Mouse (Mus musculus): Measurements from ENCODE around the gene Fancd2. TPM values are rescaled to one million over a fixed set of nuclear protein-coding genes. Genes with fewer than 3 reads are reported as not detected.
A peak's percentile ranks its signal among the peaks of the same experiment; 100 is the strongest.

Gene Fancd2
- polyA plus RNA-seq, 1 experiment from 2014 or later = 17.7 TPM

DNA sequence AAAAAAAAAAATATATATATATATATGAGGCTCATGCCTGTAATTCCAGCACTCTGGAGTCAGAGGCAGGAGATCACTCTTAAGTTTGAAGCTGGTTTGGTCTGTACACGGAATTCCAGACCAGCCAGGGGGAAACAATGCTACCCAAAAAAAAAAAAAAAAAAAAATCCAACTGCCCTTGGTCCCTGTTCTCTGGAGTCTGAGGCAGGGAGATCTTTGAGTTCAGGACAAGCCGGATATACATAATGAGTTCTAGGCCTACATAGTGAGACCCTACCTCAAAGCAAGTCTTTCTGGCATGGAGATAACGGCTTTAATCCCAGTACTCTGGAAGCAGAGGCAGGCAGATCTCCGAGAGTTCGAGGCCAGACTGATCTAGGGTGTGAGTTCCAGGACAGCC, 91.9 kb downstream of the Fancd2 start:
- Histone ChIP-seq H3K4me2 (ENCODE audit: low read depth, low read length) (no peak overlapping the region), H3K9me3 (replicated peaks; ENCODE audit: control insufficient read depth, low read length) (no peaks in the 10 kb centered on the region), H3K36me3 (replicated peaks; ENCODE audit: control insufficient read depth, insufficient read depth, low read depth, low read length) (no peaks in the 10 kb centered on the region), H3K4me1 (ENCODE audit: control insufficient read depth, insufficient read depth, low read length) (no peaks in the 10 kb centered on the region), H3K27me3 (ENCODE audit: control insufficient read depth, insufficient read depth, low read length) (no peaks in the 10 kb centered on the region), H3K9ac (replicated peaks; ENCODE audit: low read length) (no peak overlapping the region), H3K4me3 (ENCODE audit: low read depth, low read length) (peak overlapping the region; percentile 67; the same call in 1 of the 2 replicates), H3K27ac (replicated peaks; ENCODE audit: low read depth, low read length) (no peak overlapping the region)
- DNase-seq (ENCODE audit: low spot score) = no peak
- ATAC-seq (replicated peaks; ENCODE audit: insufficient number of reproducible peaks, low FRiP score, low TSS enrichment, low read depth) = no peak; the same call in 1 of the 2 replicates
- 75% methylated on average over 5 of the region's 5 CpGs for WGBS

DNA sequence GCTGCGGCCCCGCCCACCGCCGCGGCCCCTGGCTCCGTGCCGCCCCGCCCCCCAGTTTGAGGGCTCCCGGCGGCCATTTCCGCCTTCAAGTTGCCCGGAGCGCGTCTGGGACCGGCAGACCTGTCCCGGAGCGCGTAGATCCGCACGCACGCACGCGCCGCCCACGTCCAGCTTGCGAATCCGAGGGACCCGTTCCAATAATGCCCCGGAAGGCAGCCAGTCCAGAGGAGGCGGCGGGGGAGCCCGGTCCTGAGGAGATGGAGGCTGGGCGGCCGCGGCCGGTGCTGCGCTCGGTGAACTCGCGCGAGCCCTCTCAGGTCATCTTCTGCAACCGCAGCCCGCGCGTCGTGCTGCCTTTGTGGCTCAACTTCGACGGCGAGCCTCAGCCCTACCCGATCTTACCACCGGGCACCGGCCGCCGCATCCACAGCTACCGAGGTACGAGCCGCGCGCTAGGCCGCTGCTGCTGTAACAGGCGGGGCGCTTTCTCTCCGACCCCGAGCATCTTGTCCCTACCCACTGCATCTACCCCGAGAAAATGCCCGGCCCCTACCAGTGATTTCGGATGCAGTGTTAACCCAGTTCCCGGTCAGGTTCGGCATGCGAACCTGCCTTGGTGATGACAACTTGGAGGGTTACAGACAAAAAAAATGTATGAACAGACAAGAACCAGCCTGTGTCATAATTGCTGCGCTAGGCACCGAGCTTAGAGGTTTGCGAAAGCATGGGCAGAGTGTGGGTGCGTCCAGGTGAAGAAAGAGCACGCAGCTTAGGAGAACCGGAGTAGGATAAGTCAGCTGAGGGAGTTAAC, 92.7 kb downstream of the Fancd2 start, which contains the start of gene Vhl:
Vhl (plus strand) TSS at position 19 of the 811 bp plus-strand sequence.
- peak; percentile 88 for DNase-seq (ENCODE audit: low spot score)

DNA sequence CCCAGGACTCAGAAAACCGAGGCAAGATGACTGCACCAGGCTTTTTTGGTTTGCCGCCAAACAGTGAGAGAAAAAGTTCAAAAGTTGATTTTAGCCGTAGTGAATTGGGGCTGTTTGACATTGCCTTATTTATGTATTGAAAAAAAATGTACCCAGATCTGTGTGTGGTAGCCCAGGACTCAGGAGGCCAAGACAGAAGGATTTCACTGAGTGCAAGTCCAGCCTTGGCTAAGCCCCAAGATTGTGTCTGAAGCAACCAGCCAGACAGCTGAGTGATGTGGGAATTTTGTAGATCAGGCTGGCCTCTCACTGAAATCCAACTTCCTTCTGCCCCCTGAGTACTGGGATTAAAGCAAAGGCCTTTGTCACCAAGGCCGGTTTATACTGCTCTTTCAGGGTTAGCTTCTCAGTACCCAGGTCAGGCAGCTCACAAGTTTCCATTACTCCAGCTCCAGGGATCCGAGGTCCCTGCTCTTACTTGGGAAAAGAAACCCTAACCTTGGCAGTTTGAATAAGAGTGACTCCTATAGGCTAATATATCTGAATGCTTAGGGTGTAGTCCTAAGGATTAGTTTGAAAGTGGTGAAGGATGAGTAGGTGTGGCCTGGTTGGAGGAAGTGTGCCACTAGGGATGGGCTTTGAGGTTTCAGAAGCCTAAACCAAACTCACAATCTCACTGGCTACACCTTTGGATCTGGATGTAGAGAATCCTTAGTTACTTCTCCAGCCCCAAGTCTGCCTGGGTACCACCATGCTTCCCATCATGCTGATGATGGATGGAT, 93.7 kb downstream of the Fancd2 start:
- no peaks in the 10 kb centered on the region for H3K27me3 ChIP-seq (ENCODE audit: control insufficient read depth, insufficient read depth, low read length)
- no peak for DNase-seq (ENCODE audit: low spot score)
- peak overlapping the region; percentile 83 for H3K9ac ChIP-seq (replicated peaks; ENCODE audit: low read length)
- WGBS = 57% methylated on average over 5 of the region's 5 CpGs
- peak overlapping the region; percentile 59 for H3K4me2 ChIP-seq (ENCODE audit: low read depth, low read length)
- H3K27ac ChIP-seq (replicated peaks; ENCODE audit: low read depth, low read length) = no peak overlapping the region
- no peaks in the 10 kb centered on the region for H3K9me3 ChIP-seq (replicated peaks; ENCODE audit: control insufficient read depth, low read length)
- ATAC-seq (replicated peaks; ENCODE audit: insufficient number of reproducible peaks, low FRiP score, low TSS enrichment, low read depth) = no peak
- H3K4me3 ChIP-seq (ENCODE audit: low read depth, low read length) = peak overlapping the region; percentile 67
- no peaks in the 10 kb centered on the region for H3K4me1 ChIP-seq (ENCODE audit: control insufficient read depth, insufficient read depth, low read length)
- H3K36me3 ChIP-seq (replicated peaks; ENCODE audit: control insufficient read depth, insufficient read depth, low read depth, low read length) = peaks cover 4% of the 10 kb centered on the region; the same call in 1 of the 2 replicates

More for the DNA sequence above, 92.7 kb downstream of the Fancd2 start, which contains the start of gene Vhl:
- peak within 1 kb of the TSS; percentile 67 for H3K4me3 ChIP-seq (ENCODE audit: low read depth, low read length)
- H3K27ac ChIP-seq (replicated peaks; ENCODE audit: low read depth, low read length) = peak within 1 kb of the TSS; percentile 75
- H3K9me3 ChIP-seq (replicated peaks; ENCODE audit: control insufficient read depth, low read length) = no peaks in the 10 kb centered on the region
- peak; percentile 75 for ATAC-seq (replicated peaks; ENCODE audit: insufficient number of reproducible peaks, low FRiP score, low TSS enrichment, low read depth)
- H3K4me1 ChIP-seq (ENCODE audit: control insufficient read depth, insufficient read depth, low read length) = no peaks in the 10 kb centered on the region
- under 1% methylated on average over 68 of the region's 76 CpGs for WGBS
- H3K4me2 ChIP-seq (ENCODE audit: low read depth, low read length) = peak within 1 kb of the TSS; percentile 59
- peak within 1 kb of the TSS; percentile 83 for H3K9ac ChIP-seq (replicated peaks; ENCODE audit: low read length)
- H3K36me3 ChIP-seq (replicated peaks; ENCODE audit: control insufficient read depth, insufficient read depth, low read depth, low read length) = no peaks in the 10 kb centered on the region; the same call in 1 of the 2 replicates
- no peaks in the 10 kb centered on the region for H3K27me3 ChIP-seq (ENCODE audit: control insufficient read depth, insufficient read depth, low read length)

DNA sequence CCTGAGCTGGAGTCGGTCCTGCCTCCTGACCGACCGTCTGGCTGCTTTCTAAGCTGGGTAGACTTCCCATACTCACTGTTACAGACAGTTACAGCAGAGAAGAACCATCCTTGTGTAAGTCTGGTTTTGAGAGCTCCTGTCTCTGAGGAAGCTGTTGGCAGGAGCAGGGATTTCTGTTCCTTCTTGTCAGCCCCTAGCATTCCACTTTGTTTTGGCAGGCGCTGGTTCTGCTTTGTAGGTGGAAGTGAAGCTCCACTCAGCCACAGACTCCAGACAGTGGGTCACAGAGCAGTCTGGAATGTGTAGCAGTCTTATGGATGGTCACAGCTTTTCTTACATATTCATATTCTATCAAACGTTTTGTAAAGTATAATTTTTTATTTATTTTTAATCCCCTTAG, 98.8 kb downstream of the Fancd2 start:
- H3K4me3 ChIP-seq (ENCODE audit: low read depth, low read length) = no peak overlapping the region
- ATAC-seq (replicated peaks; ENCODE audit: insufficient number of reproducible peaks, low FRiP score, low TSS enrichment, low read depth) (no peak), DNase-seq (ENCODE audit: low spot score) (no peak)
- H3K4me1 ChIP-seq (ENCODE audit: control insufficient read depth, insufficient read depth, low read length) = no peaks in the 10 kb centered on the region
- no peak overlapping the region for H3K27ac ChIP-seq (replicated peaks; ENCODE audit: low read depth, low read length)
- no peaks in the 10 kb centered on the region for H3K9me3 ChIP-seq (replicated peaks; ENCODE audit: control insufficient read depth, low read length)
- H3K36me3 ChIP-seq (replicated peaks; ENCODE audit: control insufficient read depth, insufficient read depth, low read depth, low read length) = peaks cover 6% of the 10 kb centered on the region; the same call in 1 of the 2 replicates
- H3K4me2 ChIP-seq (ENCODE audit: low read depth, low read length) = no peak overlapping the region
- no peaks in the 10 kb centered on the region for H3K27me3 ChIP-seq (ENCODE audit: control insufficient read depth, insufficient read depth, low read length)
- no peak overlapping the region for H3K9ac ChIP-seq (replicated peaks; ENCODE audit: low read length)
- 82% methylated on average over 5 of the region's 5 CpGs for WGBS

DNA sequence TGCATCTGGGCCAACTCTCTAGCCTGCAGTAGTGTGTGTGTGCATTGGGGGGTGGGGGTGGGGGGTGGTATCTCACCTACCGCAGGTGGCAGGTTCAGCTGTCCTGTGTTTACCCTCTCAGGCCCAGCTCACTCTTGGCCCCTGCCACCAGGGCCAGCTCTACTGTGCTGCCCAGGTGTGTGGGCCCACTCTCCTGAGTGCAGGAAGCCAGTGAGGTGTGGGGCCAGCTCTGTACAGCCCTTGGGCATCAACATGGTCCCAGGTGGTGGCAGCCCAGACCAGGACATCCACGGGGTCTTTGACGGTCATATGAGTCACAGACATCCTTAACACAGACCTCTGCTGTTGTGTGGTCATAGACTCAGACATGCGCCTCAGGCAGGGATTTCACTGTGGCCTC, 101.4 kb downstream of the Fancd2 start:
- no peaks in the 10 kb centered on the region for H3K9me3 ChIP-seq (replicated peaks; ENCODE audit: control insufficient read depth, low read length)
- WGBS = 91% methylated on average over 4 of the region's 4 CpGs
- H3K27me3 ChIP-seq (ENCODE audit: control insufficient read depth, insufficient read depth, low read length) = no peaks in the 10 kb centered on the region
- peaks cover 6% of the 10 kb centered on the region; the same call in 1 of the 2 replicates for H3K36me3 ChIP-seq (replicated peaks; ENCODE audit: control insufficient read depth, insufficient read depth, low read depth, low read length)
- 0 out of 2 replicates have a peak, but pooled peaks have one; percentile 39 for ATAC-seq (replicated peaks; ENCODE audit: insufficient number of reproducible peaks, low FRiP score, low TSS enrichment, low read depth)
- no peak overlapping the region for H3K4me3 ChIP-seq (ENCODE audit: low read depth, low read length)
- no peak overlapping the region for H3K27ac ChIP-seq (replicated peaks; ENCODE audit: low read depth, low read length)
- no peak overlapping the region for H3K9ac ChIP-seq (replicated peaks; ENCODE audit: low read length)
- no peak overlapping the region for H3K4me2 ChIP-seq (ENCODE audit: low read depth, low read length)
- H3K4me1 ChIP-seq (ENCODE audit: control insufficient read depth, insufficient read depth, low read length) = no peaks in the 10 kb centered on the region
- DNase-seq (ENCODE audit: low spot score) = no peak

DNA sequence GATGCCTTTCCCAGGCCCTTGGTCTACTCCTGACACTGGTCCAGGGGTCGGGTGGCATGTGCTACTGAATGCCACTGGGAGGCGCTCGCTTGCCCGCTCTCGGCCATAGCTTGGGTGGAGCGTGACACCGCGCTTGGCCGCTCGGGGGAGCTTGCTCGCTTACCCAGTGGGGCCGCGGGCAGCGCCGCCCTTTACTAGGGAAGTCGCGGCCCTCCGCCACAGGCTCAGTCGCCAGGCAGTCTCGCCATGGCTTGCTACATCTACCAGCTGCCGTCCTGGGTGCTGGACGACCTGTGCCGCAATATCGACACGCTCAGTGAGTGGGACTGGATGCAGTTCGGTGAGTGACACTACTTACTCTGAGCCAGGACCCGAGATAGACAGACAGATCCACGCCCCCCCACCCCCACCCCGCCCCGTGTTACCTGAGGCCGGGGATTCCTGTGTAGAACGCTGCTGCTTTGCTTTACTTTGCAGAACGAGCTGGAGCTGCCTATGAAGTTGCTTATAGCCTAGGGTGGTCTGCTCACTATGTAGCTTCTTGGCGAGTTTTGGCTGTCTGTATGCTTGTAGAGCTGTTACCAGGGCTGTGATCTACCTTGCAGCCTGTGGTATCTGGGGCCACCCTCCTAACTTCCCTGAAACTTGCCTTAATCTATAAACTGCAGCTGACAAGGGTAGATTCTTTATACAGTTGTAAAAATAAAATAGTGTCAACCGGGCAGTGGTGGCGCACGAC, 107.0 kb downstream of the Fancd2 start, which contains the start of gene Irak2:
Irak2 (plus strand) TSS at position 166 of the 739 bp plus-strand sequence.
- DNase-seq (ENCODE audit: low spot score) (peak; percentile 95), ATAC-seq (replicated peaks; ENCODE audit: insufficient number of reproducible peaks, low FRiP score, low TSS enrichment, low read depth) (peak; percentile 85)
- peak within 1 kb of the TSS; percentile 65 for H3K4me2 ChIP-seq (ENCODE audit: low read depth, low read length)
- peak within 1 kb of the TSS; percentile 40 for H3K4me3 ChIP-seq (ENCODE audit: low read depth, low read length)
- no peaks in the 10 kb centered on the region for H3K27me3 ChIP-seq (ENCODE audit: control insufficient read depth, insufficient read depth, low read length)
- H3K27ac ChIP-seq (replicated peaks; ENCODE audit: low read depth, low read length) = no peak within 1 kb of the TSS
- WGBS = 8% methylated on average over 37 of the region's 37 CpGs
- no peaks in the 10 kb centered on the region for H3K9me3 ChIP-seq (replicated peaks; ENCODE audit: control insufficient read depth, low read length)
- no peaks in the 10 kb centered on the region for H3K36me3 ChIP-seq (replicated peaks; ENCODE audit: control insufficient read depth, insufficient read depth, low read depth, low read length)
- H3K9ac ChIP-seq (replicated peaks; ENCODE audit: low read length) = peak within 1 kb of the TSS; percentile 52
- H3K4me1 ChIP-seq (ENCODE audit: control insufficient read depth, insufficient read depth, low read length) = no peaks in the 10 kb centered on the region

DNA sequence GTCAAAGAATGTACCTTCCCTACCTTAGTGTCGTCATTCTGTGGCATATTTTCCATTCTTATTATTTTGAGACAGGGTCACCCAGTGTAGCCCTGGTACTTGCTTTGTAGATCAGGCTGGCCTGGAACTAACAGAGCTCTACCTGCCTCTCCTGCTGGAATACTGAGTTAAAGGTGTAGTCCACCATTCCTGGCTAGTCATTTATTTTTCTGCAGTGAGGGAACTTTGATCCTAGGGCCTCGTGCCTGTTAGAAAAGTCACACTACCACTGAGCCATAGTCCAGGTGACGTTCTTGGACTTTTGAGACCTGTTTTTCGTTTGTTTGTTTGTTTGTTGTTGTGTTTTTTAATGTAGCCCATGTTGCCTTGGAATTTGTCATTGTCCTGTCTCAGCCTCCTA, 107.7 kb downstream of the Fancd2 start:
- H3K9ac ChIP-seq (replicated peaks; ENCODE audit: low read length) = no peak overlapping the region
- no peak overlapping the region for H3K27ac ChIP-seq (replicated peaks; ENCODE audit: low read depth, low read length)
- H3K36me3 ChIP-seq (replicated peaks; ENCODE audit: control insufficient read depth, insufficient read depth, low read depth, low read length) = no peaks in the 10 kb centered on the region
- no peaks in the 10 kb centered on the region for H3K4me1 ChIP-seq (ENCODE audit: control insufficient read depth, insufficient read depth, low read length)
- no peak for ATAC-seq (replicated peaks; ENCODE audit: insufficient number of reproducible peaks, low FRiP score, low TSS enrichment, low read depth)
- H3K4me3 ChIP-seq (ENCODE audit: low read depth, low read length) = no peak overlapping the region
- no peak overlapping the region for H3K4me2 ChIP-seq (ENCODE audit: low read depth, low read length)
- WGBS = 81% methylated on average over 4 of the region's 4 CpGs
- DNase-seq (ENCODE audit: low spot score) = no peak
- no peaks in the 10 kb centered on the region for H3K9me3 ChIP-seq (replicated peaks; ENCODE audit: control insufficient read depth, low read length)
- no peaks in the 10 kb centered on the region for H3K27me3 ChIP-seq (ENCODE audit: control insufficient read depth, insufficient read depth, low read length)
